Mouse (Mus musculus): ENCODE measurements around the gene Ptprk. TPM values are rescaled to one million over a fixed set of nuclear protein-coding genes. Genes with fewer than 3 reads are reported as not detected.

Gene Ptprk
- polyA plus RNA-seq, 1 experiment from 2014 or later = 44.6 TPM

GRCm38 (mm10) chr10:28568047-28568446, 493.4 kb downstream of the Ptprk start:
- no peaks in the 10 kb centered on the region for H3K9me3 ChIP-seq (ENCODE audit: control insufficient read depth, low read length)
- no peak overlapping the region for H3K27ac ChIP-seq (ENCODE audit: low read length)
- no peak for ATAC-seq (ENCODE audit: low read depth)
- peaks cover 2% of the 10 kb centered on the region; the same call in 1 of the 2 replicates for H3K36me3 ChIP-seq (ENCODE audit: control insufficient read depth, insufficient read depth, low read length)
- H3K4me2 ChIP-seq (ENCODE audit: low read depth, low read length) = no peak overlapping the region
- H3K4me3 ChIP-seq (ENCODE audit: low read length) = no peak overlapping the region
- 92% methylated on average over 5 of the region's 5 CpGs for WGBS
- H3K27me3 ChIP-seq (ENCODE audit: control insufficient read depth, insufficient read depth, low read depth, low read length) = no peaks in the 10 kb centered on the region
- H3K4me1 ChIP-seq (replicated peaks; ENCODE audit: control insufficient read depth, insufficient read depth, low read length) = no peaks in the 10 kb centered on the region
- H3K9ac ChIP-seq (ENCODE audit: low read length) = no peak overlapping the region

- no peak overlapping the region for H3K4me3 ChIP-seq (ENCODE audit: low read length)
- H3K27ac ChIP-seq (ENCODE audit: low read length) = no peak overlapping the region
- WGBS = 73% methylated on average over 5 of the region's 5 CpGs
- H3K4me2 ChIP-seq (ENCODE audit: low read depth, low read length) = no peak overlapping the region
- no peaks in the 10 kb centered on the region for H3K27me3 ChIP-seq (ENCODE audit: control insufficient read depth, insufficient read depth, low read depth, low read length)
- no peaks in the 10 kb centered on the region for H3K4me1 ChIP-seq (replicated peaks; ENCODE audit: control insufficient read depth, insufficient read depth, low read length)
- no peaks in the 10 kb centered on the region for H3K9me3 ChIP-seq (ENCODE audit: control insufficient read depth, low read length)
- peaks cover 15% of the 10 kb centered on the region for H3K36me3 ChIP-seq (ENCODE audit: control insufficient read depth, insufficient read depth, low read length)
- no peak overlapping the region for H3K9ac ChIP-seq (ENCODE audit: low read length)
- ATAC-seq (ENCODE audit: low read depth) = no peak
These were observed 505.0 kb downstream of the Ptprk start for GRCm38 (mm10) chr10:28579596-28579995.

GRCm38 (mm10) chr10:28586565-28587138, 512.0 kb downstream of the Ptprk start:
- 67% methylated on average over 4 of the region's 4 CpGs for WGBS
- no peaks in the 10 kb centered on the region for H3K4me1 ChIP-seq (replicated peaks; ENCODE audit: control insufficient read depth, insufficient read depth, low read length)
- no peak overlapping the region for H3K27ac ChIP-seq (ENCODE audit: low read length)
- no peak overlapping the region for H3K4me2 ChIP-seq (ENCODE audit: low read depth, low read length)
- no peak overlapping the region for H3K9ac ChIP-seq (ENCODE audit: low read length)
- H3K36me3 ChIP-seq (ENCODE audit: control insufficient read depth, insufficient read depth, low read length) = peaks cover 8% of the 10 kb centered on the region
- H3K9me3 ChIP-seq (ENCODE audit: control insufficient read depth, low read length) = no peaks in the 10 kb centered on the region
- no peaks in the 10 kb centered on the region for H3K27me3 ChIP-seq (ENCODE audit: control insufficient read depth, insufficient read depth, low read depth, low read length)
- H3K4me3 ChIP-seq (ENCODE audit: low read length) = no peak overlapping the region
- no peak for ATAC-seq (ENCODE audit: low read depth)

GRCm38 (mm10) chr10:28588401-28588800, 513.8 kb downstream of the Ptprk start:
- Histone ChIP-seq H3K4me1 (replicated peaks; ENCODE audit: control insufficient read depth, insufficient read depth, low read length) (no peaks in the 10 kb centered on the region), H3K9me3 (ENCODE audit: control insufficient read depth, low read length) (no peaks in the 10 kb centered on the region), H3K9ac (ENCODE audit: low read length) (no peak overlapping the region), H3K4me2 (ENCODE audit: low read depth, low read length) (no peak overlapping the region), H3K4me3 (ENCODE audit: low read length) (no peak overlapping the region), H3K36me3 (ENCODE audit: control insufficient read depth, insufficient read depth, low read length) (peaks cover 8% of the 10 kb centered on the region; the same call in 1 of the 2 replicates), H3K27ac (ENCODE audit: low read length) (no peak overlapping the region), H3K27me3 (ENCODE audit: control insufficient read depth, insufficient read depth, low read depth, low read length) (no peaks in the 10 kb centered on the region)
- ATAC-seq (ENCODE audit: low read depth) = no peak
- WGBS = 90% methylated on average over 4 of the region's 4 CpGs

GRCm38 (mm10) chr10:28590822-28591221, 516.2 kb downstream of the Ptprk start:
- Histone ChIP-seq H3K4me2 (ENCODE audit: low read depth, low read length) (no peak overlapping the region), H3K27ac (ENCODE audit: low read length) (no peak overlapping the region), H3K9ac (ENCODE audit: low read length) (no peak overlapping the region), H3K36me3 (ENCODE audit: control insufficient read depth, insufficient read depth, low read length) (peaks cover 8% of the 10 kb centered on the region; the same call in 1 of the 2 replicates), H3K4me1 (replicated peaks; ENCODE audit: control insufficient read depth, insufficient read depth, low read length) (no peaks in the 10 kb centered on the region), H3K9me3 (ENCODE audit: control insufficient read depth, low read length) (no peaks in the 10 kb centered on the region), H3K4me3 (ENCODE audit: low read length) (no peak overlapping the region), H3K27me3 (ENCODE audit: control insufficient read depth, insufficient read depth, low read depth, low read length) (no peaks in the 10 kb centered on the region)
- ATAC-seq (ENCODE audit: low read depth) = no peak
- 55% methylated on average over 3 of the region's 3 CpGs for WGBS

- Histone ChIP-seq H3K27ac (ENCODE audit: low read length) (no peak overlapping the region), H3K27me3 (ENCODE audit: control insufficient read depth, insufficient read depth, low read depth, low read length) (no peaks in the 10 kb centered on the region), H3K36me3 (ENCODE audit: control insufficient read depth, insufficient read depth, low read length) (peaks cover 3% of the 10 kb centered on the region; the same call in 1 of the 2 replicates), H3K4me3 (ENCODE audit: low read length) (no peak overlapping the region), H3K9ac (ENCODE audit: low read length) (no peak overlapping the region), H3K4me2 (ENCODE audit: low read depth, low read length) (no peak overlapping the region), H3K4me1 (replicated peaks; ENCODE audit: control insufficient read depth, insufficient read depth, low read length) (no peaks in the 10 kb centered on the region), H3K9me3 (ENCODE audit: control insufficient read depth, low read length) (no peaks in the 10 kb centered on the region)
- 40% methylated on average over 3 of the region's 4 CpGs for WGBS
- ATAC-seq (ENCODE audit: low read depth) = no peak
These were observed 519.1 kb downstream of the Ptprk start for GRCm38 (mm10) chr10:28593566-28594292.

- H3K4me2 ChIP-seq (ENCODE audit: low read depth, low read length) = no peak overlapping the region
- H3K9ac ChIP-seq (ENCODE audit: low read length) = no peak overlapping the region
- WGBS = 90% methylated on average over 3 of the region's 3 CpGs
- peaks cover 3% of the 10 kb centered on the region; the same call in 1 of the 2 replicates for H3K36me3 ChIP-seq (ENCODE audit: control insufficient read depth, insufficient read depth, low read length)
- no peaks in the 10 kb centered on the region for H3K9me3 ChIP-seq (ENCODE audit: control insufficient read depth, low read length)
- no peak overlapping the region for H3K4me3 ChIP-seq (ENCODE audit: low read length)
- H3K27me3 ChIP-seq (ENCODE audit: control insufficient read depth, insufficient read depth, low read depth, low read length) = no peaks in the 10 kb centered on the region
- no peaks in the 10 kb centered on the region for H3K4me1 ChIP-seq (replicated peaks; ENCODE audit: control insufficient read depth, insufficient read depth, low read length)
- ATAC-seq (ENCODE audit: low read depth) = no peak
- no peak overlapping the region for H3K27ac ChIP-seq (ENCODE audit: low read length)
These were observed 522.3 kb downstream of the Ptprk start for GRCm38 (mm10) chr10:28596897-28597296.

GRCm38 (mm10) chr10:28609136-28609535, 534.5 kb downstream of the Ptprk start:
- Histone ChIP-seq H3K9me3 (ENCODE audit: control insufficient read depth, low read length) (no peaks in the 10 kb centered on the region), H3K9ac (ENCODE audit: low read length) (no peak overlapping the region), H3K36me3 (ENCODE audit: control insufficient read depth, insufficient read depth, low read length) (no peaks in the 10 kb centered on the region), H3K27ac (ENCODE audit: low read length) (no peak overlapping the region), H3K4me2 (ENCODE audit: low read depth, low read length) (no peak overlapping the region), H3K4me3 (ENCODE audit: low read length) (no peak overlapping the region), H3K4me1 (replicated peaks; ENCODE audit: control insufficient read depth, insufficient read depth, low read length) (no peaks in the 10 kb centered on the region), H3K27me3 (ENCODE audit: control insufficient read depth, insufficient read depth, low read depth, low read length) (no peaks in the 10 kb centered on the region)
- ATAC-seq (ENCODE audit: low read depth) = peak; percentile 52; the same call in 1 of the 2 replicates
- WGBS = 67% methylated on average over 3 of the region's 3 CpGs

- no peaks in the 10 kb centered on the region for H3K36me3 ChIP-seq (ENCODE audit: control insufficient read depth, insufficient read depth, low read length)
- ATAC-seq (ENCODE audit: low read depth) = peak; percentile 83
- H3K9ac ChIP-seq (ENCODE audit: low read length) = no peak overlapping the region
- no peaks in the 10 kb centered on the region for H3K27me3 ChIP-seq (ENCODE audit: control insufficient read depth, insufficient read depth, low read depth, low read length)
- no peak overlapping the region for H3K4me3 ChIP-seq (ENCODE audit: low read length)
- H3K4me2 ChIP-seq (ENCODE audit: low read depth, low read length) = no peak overlapping the region
- H3K9me3 ChIP-seq (ENCODE audit: control insufficient read depth, low read length) = no peaks in the 10 kb centered on the region
- H3K4me1 ChIP-seq (replicated peaks; ENCODE audit: control insufficient read depth, insufficient read depth, low read length) = no peaks in the 10 kb centered on the region
- H3K27ac ChIP-seq (ENCODE audit: low read length) = no peak overlapping the region
- 59% methylated on average over 2 of the region's 2 CpGs for WGBS
These were observed 539.8 kb downstream of the Ptprk start for GRCm38 (mm10) chr10:28614396-28614795.
